Mouse (Mus musculus): Measurements from ENCODE around the gene Egfem1.

DNA sequence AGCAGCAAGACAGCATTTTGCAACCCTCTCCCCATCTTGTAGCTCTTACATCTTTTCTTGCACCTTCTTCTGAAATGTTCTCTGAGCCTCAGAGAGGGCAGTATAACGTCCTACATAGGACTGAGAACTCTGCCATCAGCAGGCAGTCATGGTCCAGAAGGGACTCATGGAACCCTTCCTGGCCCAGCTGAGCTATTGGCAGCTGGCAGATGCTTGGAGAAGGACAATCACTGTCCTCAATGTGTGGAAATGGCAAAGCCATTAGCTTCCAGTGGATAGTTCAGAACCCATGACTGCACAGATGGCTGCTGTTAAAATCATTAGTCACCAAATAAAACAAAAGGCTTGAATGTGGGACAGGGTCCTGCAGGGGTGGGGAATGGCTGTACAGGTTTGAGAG is 35.6 kb downstream of the Egfem1 start:
- no peak for TF ChIP-seq CTCF (IDR thresholded peaks at IDR 0.05; ENCODE audit: extremely low read depth, insufficient read depth, low read length)
- TF ChIP-seq POLR2A (IDR thresholded peaks at IDR 0.05; ENCODE audit: extremely low read depth, insufficient read depth, low read length): no peak

Data from cortical plate, adult 2 months (tissue).